Mouse (Mus musculus): ENCODE measurements around the gene Sema3b.
"Not testable (repeated sequence)": the region's sequence is repeated elsewhere in the genome, so short reads cannot be mapped to it uniquely, and the experiment has no call there.

Sema3b gene

GRCm38 (mm10) chr9:107590058-107590772 lies 18.8 kb downstream of the Sema3b start:
- no peak for DNase-seq (ENCODE audit: low read depth, low spot score)

GRCm38 (mm10) chr9:107587833-107588639 lies 21.0 kb downstream of the Sema3b start:
- DNase-seq (ENCODE audit: low read depth, low spot score), result peak; percentile 71

GRCm38 (mm10) chr9:107586974-107587832 lies 21.8 kb downstream of the Sema3b start, which contains the start of gene Ifrd2:
Gene Ifrd2, plus strand, starts transcription at chr9:107587642.
- DNase-seq (ENCODE audit: low read depth, low spot score), result peak; percentile 96

GRCm38 (mm10) chr9:107586504-107586903 lies 22.5 kb downstream of the Sema3b start:
- DNase-seq (ENCODE audit: low read depth, low spot score), result no peak

- DNase-seq (ENCODE audit: low read depth, low spot score), result no peak
Observed at GRCm38 (mm10) chr9:107583174-107583573, 25.9 kb downstream of the Sema3b start.

- no peak for DNase-seq (ENCODE audit: low read depth, low spot score)
Observed at GRCm38 (mm10) chr9:107582509-107583062, 26.4 kb downstream of the Sema3b start.

GRCm38 (mm10) chr9:107581584-107581983 lies 27.4 kb downstream of the Sema3b start:
- DNase-seq (ENCODE audit: low read depth, low spot score), result no peak

- DNase-seq (ENCODE audit: low read depth, low spot score), result peak; percentile 75
Observed at GRCm38 (mm10) chr9:107580501-107581317, 28.3 kb downstream of the Sema3b start, which contains the start of gene Hyal3. Gene Hyal3, plus strand, starts transcription at chr9:107580818.

GRCm38 (mm10) chr9:107579023-107579900 lies 29.8 kb downstream of the Sema3b start:
- no peak for DNase-seq (ENCODE audit: low read depth, low spot score)

GRCm38 (mm10) chr9:107578587-107578986 lies 30.4 kb downstream of the Sema3b start, which contains the start of gene Naa80:
Gene Naa80, plus strand, starts transcription at chr9:107578887.
- no peak for DNase-seq (ENCODE audit: low read depth, low spot score)

- no peak for DNase-seq (ENCODE audit: low read depth, low spot score)
Observed at GRCm38 (mm10) chr9:107577871-107578270, 31.2 kb downstream of the Sema3b start.

GRCm38 (mm10) chr9:107576357-107577107 lies 32.5 kb downstream of the Sema3b start, which contains the start of gene Hyal1:
Gene Hyal1, plus strand, starts transcription at chr9:107576927.
- DNase-seq (ENCODE audit: low read depth, low spot score), result peak; percentile 76

- no peak for DNase-seq (ENCODE audit: low read depth, low spot score)
Observed at GRCm38 (mm10) chr9:107575579-107576356, 33.3 kb downstream of the Sema3b start.

- DNase-seq (ENCODE audit: low read depth, low spot score), result not testable (repeated sequence)
Observed at GRCm38 (mm10) chr9:107573774-107574173, 35.3 kb downstream of the Sema3b start.

GRCm38 (mm10) chr9:107572327-107572662 lies 36.7 kb downstream of the Sema3b start:
- DNase-seq (ENCODE audit: low read depth, low spot score), result no peak

- no peak for DNase-seq (ENCODE audit: low read depth, low spot score)
Observed at GRCm38 (mm10) chr9:107571534-107572326, 37.3 kb downstream of the Sema3b start.

- DNase-seq (ENCODE audit: low read depth, low spot score), result no peak
Observed at GRCm38 (mm10) chr9:107570845-107571244, 38.2 kb downstream of the Sema3b start.
